Mouse (Mus musculus) cerebellum, postnatal 10 days (tissue): ENCODE results near the gene Olfr372.
A peak's percentile ranks its signal among the peaks of the same experiment; 100 is the strongest.

Experiments used
- DNase-seq, 2 experiments: peaks; one replicate each; pipeline ENCODE4 v3.0.0; 2021; ENCODE audit warnings: mixed read lengths in 2 of 2

The Olfr372 gene

DNA sequence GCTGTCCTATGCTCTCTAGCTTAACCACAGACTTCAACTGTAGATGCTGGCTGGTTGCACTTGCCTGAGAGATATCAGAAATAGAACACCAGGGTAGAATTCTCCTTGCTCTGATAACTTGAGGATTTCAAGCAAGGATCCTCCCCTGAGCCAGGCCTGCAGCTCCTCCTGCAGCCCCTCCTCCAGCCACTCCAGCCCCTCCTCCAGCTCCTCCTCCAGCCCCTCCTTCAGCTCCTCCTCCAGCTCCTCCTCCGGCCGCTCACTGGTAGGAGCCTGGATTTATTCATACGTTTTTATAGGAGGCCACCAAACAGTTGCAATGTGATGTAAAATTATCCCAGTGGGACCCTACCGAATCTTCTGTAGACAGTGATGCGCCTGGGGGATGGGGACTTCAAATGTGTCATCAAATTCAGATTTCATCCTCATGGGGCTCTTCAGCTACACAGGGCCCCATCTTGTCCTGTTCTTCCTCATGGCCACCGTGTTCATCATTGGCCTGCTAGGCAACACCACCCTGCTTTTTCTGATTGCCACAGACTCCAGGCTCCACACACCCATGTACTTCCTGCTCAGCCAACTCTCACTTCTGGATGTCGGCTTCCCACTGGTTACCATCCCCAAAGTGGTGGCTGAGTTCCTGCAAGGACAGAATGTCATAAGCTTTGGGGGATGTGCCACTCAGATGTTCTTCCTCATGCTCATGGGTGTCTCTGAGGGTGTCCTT, 58.5 kb downstream of the Olfr372 start:
- DNase-seq: peak; percentile 53 to 60

GRCm38 (mm10) chr8:72105165-72105564, 64.1 kb downstream of the Olfr372 start:
- no peak for DNase-seq

DNA sequence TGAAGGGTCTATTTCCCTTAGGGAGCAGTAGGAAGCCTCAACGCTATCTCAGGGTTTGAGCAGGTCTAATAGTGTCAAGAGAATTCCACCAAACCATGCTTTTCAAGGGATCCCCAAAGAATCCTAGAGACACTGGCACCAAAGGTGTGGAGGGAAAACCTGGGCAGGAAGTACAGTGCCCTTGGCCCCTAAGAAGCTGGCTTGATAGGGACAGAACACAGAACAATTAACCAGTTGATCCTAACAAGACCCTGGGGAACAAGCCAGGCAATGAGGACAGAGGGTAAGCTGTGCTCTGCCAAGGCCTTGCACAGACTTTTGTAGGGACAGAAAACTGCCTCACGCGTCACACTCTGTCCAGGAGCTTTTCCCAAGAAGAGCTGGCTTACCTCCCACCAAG, 65.7 kb downstream of the Olfr372 start, which contains the start of gene Olfr374:
TSS of gene Olfr374 (plus strand) at position 301 of the 400 bp plus-strand sequence.
- DNase-seq: no peak
